Mouse (Mus musculus): ENCODE data around the gene Acot7. TPM values are rescaled to one million over a fixed set of nuclear protein-coding genes. Genes with fewer than 3 reads are reported as not detected.
A peak's percentile ranks its signal among the peaks of the same experiment; 100 is the strongest.

Acot7 gene
- polyA plus RNA-seq, 1 experiment, result 118 TPM

DNA sequence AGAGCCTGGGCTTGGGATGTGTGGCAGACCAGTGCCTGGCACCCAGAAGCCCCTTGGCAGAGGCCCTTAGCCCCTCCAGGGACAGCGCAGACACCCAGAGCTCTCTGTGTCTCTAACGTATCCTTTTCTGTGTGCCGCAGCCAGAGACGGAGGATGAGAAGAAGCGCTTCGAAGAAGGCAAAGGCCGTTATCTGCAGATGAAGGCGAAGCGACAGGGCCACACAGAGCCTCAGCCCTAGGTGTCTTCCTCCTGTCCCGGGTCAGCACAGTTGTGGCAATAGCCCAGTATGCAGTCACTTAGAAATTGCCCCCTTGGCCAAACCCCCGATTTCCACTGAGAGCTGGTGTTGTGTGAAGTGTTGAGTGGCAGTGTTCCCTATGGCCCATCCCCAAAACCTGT is 93.4 kb downstream of the Acot7 start:
- 91% methylated on average over 11 of the region's 11 CpGs for WGBS
- no peak overlapping the region for H3K4me3 ChIP-seq (replicated peaks; ENCODE audit: extremely low read depth, low read depth, low read length)
- no peak for DNase-seq
- H3K4me1 ChIP-seq (ENCODE audit: control insufficient read depth, insufficient read depth, low read length), result no peaks in the 10 kb centered on the region
- TF ChIP-seq CTCF (IDR thresholded peaks at IDR 0.05; ENCODE audit: insufficient read depth, low read length) (no peak), POLR2A (IDR thresholded peaks at IDR 0.05; ENCODE audit: borderline replicate concordance, extremely low read depth, low read depth, low read length) (no peak)

DNA sequence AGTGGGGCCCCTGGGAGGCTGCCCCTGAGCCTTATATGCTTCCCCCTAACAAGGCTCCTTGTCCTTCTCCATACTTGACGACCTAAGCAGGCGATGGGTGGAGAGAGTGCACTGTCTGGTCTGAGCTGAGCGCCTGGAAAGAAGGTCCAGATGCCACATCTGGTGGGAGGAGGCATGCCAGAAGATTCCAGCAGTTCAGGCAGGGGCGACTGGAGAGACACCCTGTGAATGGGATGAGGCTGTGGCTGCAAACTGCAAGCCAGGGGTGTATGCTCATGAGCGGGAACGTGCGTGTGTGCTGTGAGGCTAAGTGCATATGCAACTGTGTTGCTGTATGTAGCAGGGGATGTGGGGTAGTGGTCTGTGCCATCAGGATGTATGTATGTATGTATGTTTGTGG is 94.1 kb downstream of the Acot7 start:
- H3K4me3 ChIP-seq (replicated peaks; ENCODE audit: extremely low read depth, low read depth, low read length), result no peak overlapping the region
- 63% methylated on average over 7 of the region's 7 CpGs for WGBS
- DNase-seq, result no peak
- no peaks in the 10 kb centered on the region for H3K4me1 ChIP-seq (ENCODE audit: control insufficient read depth, insufficient read depth, low read length)
- TF ChIP-seq CTCF (IDR thresholded peaks at IDR 0.05; ENCODE audit: insufficient read depth, low read length) (no peak), POLR2A (IDR thresholded peaks at IDR 0.05; ENCODE audit: borderline replicate concordance, extremely low read depth, low read depth, low read length) (no peak)

DNA sequence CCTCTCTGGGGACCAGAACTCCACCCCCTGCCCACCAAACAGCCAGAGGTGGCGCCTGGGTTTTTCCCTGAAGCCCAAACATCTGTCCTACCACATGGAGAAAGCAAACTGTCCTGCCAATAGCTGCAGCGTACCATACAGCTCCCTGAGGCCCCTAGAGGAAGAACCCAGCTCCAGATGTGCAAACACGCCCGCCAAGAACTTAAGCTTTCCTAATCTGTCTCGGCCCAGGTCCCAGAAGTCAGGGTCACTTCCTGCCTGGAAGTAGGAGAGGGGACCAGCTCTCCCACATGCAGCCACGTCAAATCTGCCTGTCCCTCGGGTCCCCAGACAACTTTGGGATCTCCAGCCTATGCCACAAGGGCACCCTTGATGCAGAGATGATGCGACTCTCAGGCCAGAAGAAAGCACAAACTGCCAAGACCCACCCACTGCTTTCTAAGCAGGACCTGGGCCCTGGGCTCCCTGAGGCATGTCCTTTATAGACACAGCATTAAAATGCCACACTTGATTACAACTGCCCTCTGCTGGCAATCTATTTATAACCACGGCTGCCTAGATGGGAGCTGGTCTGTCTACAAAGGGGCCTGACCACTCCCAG is 94.6 kb downstream of the Acot7 start:
- 30% methylated on average over 9 of the region's 9 CpGs for WGBS
- H3K4me1 ChIP-seq (ENCODE audit: control insufficient read depth, insufficient read depth, low read length), result no peaks in the 10 kb centered on the region
- TF ChIP-seq POLR2A (IDR thresholded peaks at IDR 0.05; ENCODE audit: borderline replicate concordance, extremely low read depth, low read depth, low read length), result no peak
- DNase-seq, result peak; percentile 20
- H3K4me3 ChIP-seq (replicated peaks; ENCODE audit: extremely low read depth, low read depth, low read length), result no peak overlapping the region

- 55% methylated on average over 3 of the region's 3 CpGs for WGBS
- no peak for DNase-seq
Measured at GRCm38 (mm10) chr4:152273191-152273590, 95.3 kb downstream of the Acot7 start.

DNA sequence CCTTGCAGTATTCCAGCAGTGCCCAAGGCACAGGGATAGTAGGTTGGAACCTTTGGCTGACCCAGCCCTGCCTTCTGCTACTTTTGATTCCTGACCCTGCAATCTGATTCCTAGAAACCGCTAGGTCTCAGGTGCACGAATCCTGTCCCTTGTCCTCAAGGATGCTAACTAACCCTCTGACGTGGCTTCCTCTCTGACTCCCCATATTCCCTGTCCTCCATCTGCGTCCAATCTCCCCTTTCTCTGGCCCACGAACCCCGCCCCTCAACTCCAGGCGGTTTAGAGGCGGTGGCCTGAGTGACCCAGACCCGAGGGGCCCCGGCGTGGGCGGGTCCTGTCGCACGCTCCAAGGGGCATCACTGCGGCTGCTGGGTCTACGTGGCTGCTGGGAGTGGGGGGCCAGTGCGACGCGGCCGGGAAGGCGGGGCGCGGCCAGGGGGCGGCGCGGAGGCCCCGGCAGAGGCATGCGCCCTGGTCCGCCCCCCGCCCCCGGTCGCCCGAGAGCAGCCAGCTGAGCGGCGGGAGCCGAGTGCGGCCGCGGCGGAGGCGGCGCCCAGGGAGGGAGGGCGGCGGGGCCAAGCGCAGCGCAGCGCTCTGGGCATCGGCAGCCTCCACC is 95.8 kb downstream of the Acot7 start, which contains the start of gene Gpr153:
Gene Gpr153 (plus strand): TSS at position 612 of the 616 bp plus-strand sequence.
- peak within 1 kb of the TSS; percentile 44 for H3K4me3 ChIP-seq (replicated peaks; ENCODE audit: extremely low read depth, low read depth, low read length)
- peak; percentile 23 for DNase-seq
- TF ChIP-seq POLR2A (IDR thresholded peaks at IDR 0.05; ENCODE audit: borderline replicate concordance, extremely low read depth, low read depth, low read length), result no peak
- no peak for TF ChIP-seq CTCF (IDR thresholded peaks at IDR 0.05; ENCODE audit: insufficient read depth, low read length)
- H3K4me1 ChIP-seq (ENCODE audit: control insufficient read depth, insufficient read depth, low read length), result no peaks in the 10 kb centered on the region
- 3% methylated on average over 41 of the region's 48 CpGs for WGBS

More at GRCm38 (mm10) chr4:152273191-152273590, 95.3 kb downstream of the Acot7 start:
- Histone ChIP-seq H3K4me3 (replicated peaks; ENCODE audit: extremely low read depth, low read depth, low read length) (no peak overlapping the region), H3K4me1 (ENCODE audit: control insufficient read depth, insufficient read depth, low read length) (no peaks in the 10 kb centered on the region)
- no peak for TF ChIP-seq CTCF (IDR thresholded peaks at IDR 0.05; ENCODE audit: insufficient read depth, low read length)
- no peak for TF ChIP-seq POLR2A (IDR thresholded peaks at IDR 0.05; ENCODE audit: borderline replicate concordance, extremely low read depth, low read depth, low read length)

DNA sequence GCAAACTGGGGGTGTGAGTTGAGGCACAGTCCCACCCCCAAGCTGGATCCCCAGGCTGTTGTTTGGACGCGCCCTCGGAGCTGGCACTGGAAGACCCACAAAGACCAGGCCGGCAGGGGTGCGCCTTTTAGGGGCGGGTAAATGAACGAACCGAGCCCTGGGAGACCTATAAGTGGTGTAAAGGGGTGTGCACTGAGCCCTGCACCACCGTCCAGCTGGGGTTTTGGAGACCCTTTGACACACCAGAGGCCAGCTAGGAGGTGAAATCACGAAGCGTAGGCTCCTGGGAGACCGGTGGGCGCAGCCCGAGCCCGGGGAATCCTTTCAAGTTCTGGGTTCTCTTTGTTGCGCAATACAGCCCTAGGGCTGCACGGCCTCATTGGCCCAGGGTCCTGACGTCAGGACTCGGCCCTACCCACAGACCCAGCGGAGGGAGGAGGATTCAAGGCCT is 96.8 kb downstream of the Acot7 start:
- DNase-seq, result peak; percentile 29
- TF ChIP-seq POLR2A (IDR thresholded peaks at IDR 0.05; ENCODE audit: borderline replicate concordance, extremely low read depth, low read depth, low read length) (0 out of 2 replicates have a peak, but pooled peaks have one; percentile 23), CTCF (IDR thresholded peaks at IDR 0.05; ENCODE audit: insufficient read depth, low read length) (no peak)
- Histone ChIP-seq H3K4me3 (replicated peaks; ENCODE audit: extremely low read depth, low read depth, low read length) (peak overlapping the region; percentile 44), H3K4me1 (ENCODE audit: control insufficient read depth, insufficient read depth, low read length) (no peaks in the 10 kb centered on the region)
- WGBS, result 8% methylated on average over 20 of the region's 20 CpGs

DNA sequence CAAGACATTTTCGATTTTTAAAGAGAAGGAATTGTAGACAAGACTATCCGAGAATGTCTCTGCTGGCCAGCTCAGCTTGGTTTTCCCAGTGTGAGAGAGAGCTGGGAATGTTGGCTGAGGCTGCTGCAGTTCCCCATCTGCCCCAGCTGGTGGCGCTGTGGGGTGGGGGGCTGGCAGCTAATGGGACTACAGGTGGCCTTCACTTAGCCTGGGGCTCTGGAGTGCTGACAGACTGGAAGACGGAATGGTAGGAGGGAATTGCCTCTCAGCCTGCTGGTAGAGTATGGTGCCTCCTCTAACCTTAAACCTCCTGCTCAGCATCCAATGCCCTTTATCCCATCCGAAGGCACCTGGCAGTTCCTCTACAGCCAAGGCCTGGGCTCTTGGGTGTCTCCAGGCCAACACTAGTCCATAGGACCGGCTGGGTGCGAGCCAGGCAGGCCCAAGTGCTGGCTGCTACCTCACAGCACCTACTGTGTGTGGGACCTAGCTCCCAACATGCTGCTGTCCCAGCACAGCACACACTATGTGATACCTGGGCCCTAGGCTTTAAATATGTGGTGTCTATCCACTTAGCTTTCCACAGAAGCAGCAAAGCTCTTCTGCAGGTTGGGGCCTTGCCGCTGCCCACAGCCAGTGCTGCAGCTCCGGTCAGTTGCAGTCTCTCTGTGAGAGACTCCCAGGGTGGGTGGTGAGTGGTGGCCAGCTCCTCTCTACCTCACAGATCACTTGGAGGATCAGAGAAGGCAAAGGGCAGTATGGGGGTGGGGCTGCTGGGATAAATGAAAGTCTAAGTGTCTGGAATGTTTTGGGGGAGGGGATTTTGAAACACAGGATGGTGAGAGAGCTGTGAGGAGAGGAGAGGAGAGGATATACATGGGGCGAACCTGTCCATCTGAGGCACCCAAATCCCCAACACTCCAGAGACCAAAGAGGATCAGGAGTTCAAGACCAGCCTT is 98.7 kb downstream of the Acot7 start:
- no peak for TF ChIP-seq POLR2A (IDR thresholded peaks at IDR 0.05; ENCODE audit: borderline replicate concordance, extremely low read depth, low read depth, low read length)
- peak; percentile 34; the same call in 1 of the 2 replicates for TF ChIP-seq CTCF (IDR thresholded peaks at IDR 0.05; ENCODE audit: insufficient read depth, low read length)
- 54% methylated on average over 10 of the region's 10 CpGs for WGBS
- DNase-seq, result no peak
- Histone ChIP-seq H3K4me1 (ENCODE audit: control insufficient read depth, insufficient read depth, low read length) (no peaks in the 10 kb centered on the region), H3K4me3 (replicated peaks; ENCODE audit: extremely low read depth, low read depth, low read length) (no peak overlapping the region)

DNA sequence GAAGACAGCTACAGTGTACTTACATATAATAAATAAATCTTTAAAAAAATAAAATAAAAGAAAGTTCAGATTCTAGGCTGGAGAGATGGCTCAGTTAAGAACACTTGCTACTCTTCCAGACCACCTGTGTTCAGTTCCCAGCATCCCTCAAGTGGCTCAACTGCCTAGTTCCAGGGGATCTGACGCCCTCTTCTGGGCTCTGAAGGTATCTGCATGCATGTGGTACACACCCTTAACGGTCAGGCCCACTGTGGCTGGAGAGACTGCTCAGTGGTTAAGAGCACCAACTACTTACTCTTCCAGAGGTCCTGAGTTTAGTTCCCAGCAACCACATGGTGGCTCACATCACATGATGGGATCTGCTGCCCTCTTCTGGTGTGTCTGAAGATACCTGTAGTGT is 100.0 kb downstream of the Acot7 start:
- H3K4me3 ChIP-seq (replicated peaks; ENCODE audit: extremely low read depth, low read depth, low read length), result no peak overlapping the region
- WGBS, result 63% methylated on average over 2 of the region's 2 CpGs
- DNase-seq, result no peak
- no peaks in the 10 kb centered on the region for H3K4me1 ChIP-seq (ENCODE audit: control insufficient read depth, insufficient read depth, low read length)
- TF ChIP-seq POLR2A (IDR thresholded peaks at IDR 0.05; ENCODE audit: borderline replicate concordance, extremely low read depth, low read depth, low read length) (no peak), CTCF (IDR thresholded peaks at IDR 0.05; ENCODE audit: insufficient read depth, low read length) (no peak)

- TF ChIP-seq POLR2A (IDR thresholded peaks at IDR 0.05; ENCODE audit: borderline replicate concordance, extremely low read depth, low read depth, low read length), result no peak
- no peak for TF ChIP-seq CTCF (IDR thresholded peaks at IDR 0.05; ENCODE audit: insufficient read depth, low read length)
- DNase-seq, result no peak
- WGBS, result 84% methylated on average over 23 of the region's 23 CpGs
- no peak overlapping the region for H3K4me3 ChIP-seq (replicated peaks; ENCODE audit: extremely low read depth, low read depth, low read length)
- H3K4me1 ChIP-seq (ENCODE audit: control insufficient read depth, insufficient read depth, low read length), result peaks cover 3% of the 10 kb centered on the region; the same call in 1 of the 2 replicates
Measured at GRCm38 (mm10) chr4:152278986-152279385, 101.1 kb downstream of the Acot7 start.

Measured in lung, adult 2 months (tissue).